Mouse (Mus musculus) liver, embryonic 14.5 days (tissue): ENCODE data around the gene Med15.
"Not testable (repeated sequence)": the region's sequence is repeated elsewhere in the genome, so short reads cannot be mapped to it uniquely, and the experiment has no call there.

ENCODE experiments used
- CTCF ChIP-seq: IDR thresholded peaks from 2 replicates; pipeline ENCODE4 v1.5.1; 2016; ENCODE audit warnings: antibody characterized with exemption, low read depth, control low read depth
- EP300 ChIP-seq: IDR thresholded peaks from 2 replicates; pipeline ENCODE4 v1.6.1; 2016; ENCODE audit warnings: antibody characterized with exemption, low read depth

GRCm38 (mm10) chr16:17614740-17615139, 118.0 kb downstream of the Med15 start:
- TF ChIP-seq CTCF = peak; percentile 68
- TF ChIP-seq EP300 = not testable (repeated sequence)
